Mouse (Mus musculus) limb, embryonic 14.5 days (tissue): ENCODE measurements at regions not wholly inside any gene's neighbourhood (a gene's known extent, or its start where the extent isn't known, plus 50 kb on each side); places are given as distances from the start of the nearest gene placed in this dataset.
A peak's percentile ranks its signal among the peaks of the same experiment; 100 is the strongest.

Experiments
- ATAC-seq: fragments of 200-750 bp; cut with Nextera tagmentation; 2 replicates; pipeline ENCODE4 v1.8.0; 2017; ENCODE audit warnings: low read depth, moderate number of reproducible peaks, moderate TSS enrichment; ENCODE audit not compliant: low FRiP score
- DNase-seq: peaks from one replicate; pipeline ENCODE4 v3.0.0-alpha.2; 2015; ENCODE audit warnings: low spot score
- H3K27ac ChIP-seq: fragments of 300-500 bp; sonication (generic); replicated peaks from 2 replicates; pipeline ENCODE4 v1.5.1; 2014; ENCODE audit warnings: low read depth, mild to moderate bottlenecking, low read length, moderate library complexity, mixed read lengths
- H3K27me3 ChIP-seq: fragments of 300-500 bp; sonication (generic); 2 replicates; pipeline ENCODE4 v1.6.1; 2014; ENCODE audit warnings: low read length, mixed read lengths; ENCODE audit not compliant: control insufficient read depth, insufficient read depth
- H3K36me3 ChIP-seq: fragments of 300-500 bp; sonication (generic); 2 replicates; pipeline ENCODE4 v1.6.1; 2014; ENCODE audit warnings: mild to moderate bottlenecking, low read length, moderate library complexity, mixed read lengths; ENCODE audit not compliant: control insufficient read depth, insufficient read depth
- H3K4me1 ChIP-seq: fragments of 300-500 bp; sonication (generic); 2 replicates; pipeline ENCODE4 v1.6.1; 2014; ENCODE audit warnings: antibody characterized with exemption, low read length, mixed read lengths; ENCODE audit not compliant: control insufficient read depth, insufficient read depth
- H3K4me2 ChIP-seq: fragments of 300-500 bp; sonication (generic); replicated peaks from 2 replicates; pipeline ENCODE4 v1.6.1; 2014; ENCODE audit warnings: low read depth, mild to moderate bottlenecking, low read length, moderate library complexity; ENCODE audit not compliant: severe bottlenecking
- H3K4me3 ChIP-seq: fragments of 300-500 bp; sonication (generic); replicated peaks from 2 replicates; pipeline ENCODE4 v1.5.1; 2014; ENCODE audit warnings: low read length
- H3K9ac ChIP-seq: fragments of 300-500 bp; sonication (generic); 2 replicates; pipeline ENCODE4 v1.6.1; 2014; ENCODE audit warnings: mild to moderate bottlenecking, low read depth, low read length, moderate library complexity; ENCODE audit not compliant: severe bottlenecking
- H3K9me3 ChIP-seq: fragments of 300-500 bp; sonication (generic); 2 replicates; pipeline ENCODE4 v1.6.1; 2016; ENCODE audit warnings: low read length; ENCODE audit not compliant: control insufficient read depth
- POLR2A ChIP-seq: fragments of 200-500 bp; IDR thresholded peaks from 2 replicates; pipeline ENCODE4 v1.8.0; 2012; ENCODE audit warnings: inconsistent platforms, mild to moderate bottlenecking, moderate library complexity, borderline replicate concordance; ENCODE audit not compliant: insufficient read depth, insufficient read length; ENCODE audit errors: extremely low read depth
- WGBS: fragments of 180-500 bp; shearing (Covaris S2); extraction: QIAGEN DNeasy Blood & Tissue Kit; methylation state at CpG from one replicate; pipeline ENCODE4 v1.1.7; 2014; 5-methylcytosine and 5-hydroxymethylcytosine counted together

DNA sequence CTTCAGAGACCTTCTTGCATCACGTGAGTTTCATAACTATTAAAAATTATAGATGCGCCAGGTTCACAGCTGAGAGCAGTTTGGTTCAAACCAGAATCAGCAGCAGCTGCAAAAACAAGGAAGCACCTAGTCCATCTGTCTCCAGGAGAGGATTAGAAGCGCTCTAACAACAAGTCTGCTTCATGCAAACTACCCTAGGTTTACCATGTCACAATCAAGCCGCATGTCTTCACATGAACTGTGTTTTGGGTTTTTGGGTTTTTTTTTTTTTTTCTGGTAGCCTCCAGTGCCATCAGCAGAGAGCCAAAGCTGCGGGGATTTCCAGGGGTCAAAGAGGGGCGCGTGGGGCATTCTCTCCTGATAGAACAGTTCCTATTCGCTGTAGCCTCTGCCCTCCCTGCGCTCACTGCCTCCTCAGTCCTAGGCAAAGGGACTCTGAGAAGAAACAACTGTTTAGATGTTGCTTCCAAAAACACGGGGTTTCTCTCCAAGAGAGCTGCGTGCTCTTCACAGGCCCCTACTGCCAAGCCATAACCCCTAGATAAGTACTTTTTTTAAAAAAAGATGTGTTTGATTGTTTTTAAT is 259.8 kb downstream of the Adamts20 start:
- Histone ChIP-seq H3K4me1 (peaks cover 4% of the 10 kb centered on the region; the same call in 1 of the 2 replicates), H3K4me2 (no peak overlapping the region), H3K4me3 (no peak overlapping the region), H3K27ac (no peak overlapping the region), H3K9ac (no peak overlapping the region), H3K27me3 (no peaks in the 10 kb centered on the region), H3K9me3 (no peaks in the 10 kb centered on the region), H3K36me3 (no peaks in the 10 kb centered on the region)
- 52% methylated on average over 11 of the region's 11 CpGs for WGBS
- no peak for TF ChIP-seq POLR2A
- DNase-seq, result no peak
- ATAC-seq, result no peak

DNA sequence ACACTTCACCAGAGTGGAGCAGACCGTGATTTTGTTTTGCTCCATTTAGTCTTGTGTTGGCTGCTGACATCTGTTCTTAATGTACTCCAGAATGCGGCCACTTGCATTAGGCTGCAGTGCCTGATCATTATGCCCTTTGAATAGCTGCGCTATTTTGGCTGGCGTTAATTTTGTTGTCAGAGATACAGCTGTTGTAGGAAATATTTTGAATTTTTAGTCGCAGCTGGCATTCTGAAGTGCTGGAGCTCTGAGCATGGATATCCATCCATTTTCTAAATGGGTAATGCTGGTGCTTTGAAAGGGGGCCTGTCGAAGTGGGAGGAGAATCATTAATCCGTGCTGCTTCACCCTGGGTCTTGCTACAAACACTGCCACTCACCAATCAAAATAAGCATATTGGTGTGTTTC is 275.1 kb downstream of the Adamts20 start:
- Histone ChIP-seq H3K9me3 (peaks cover 3% of the 10 kb centered on the region; the same call in 1 of the 2 replicates), H3K4me2 (no peak overlapping the region), H3K36me3 (no peaks in the 10 kb centered on the region), H3K4me3 (no peak overlapping the region), H3K27me3 (no peaks in the 10 kb centered on the region), H3K27ac (no peak overlapping the region), H3K9ac (no peak overlapping the region), H3K4me1 (peaks cover 4% of the 10 kb centered on the region)
- peak; percentile 52 for DNase-seq
- TF ChIP-seq POLR2A, result no peak
- 6% methylated on average over 7 of the region's 7 CpGs for WGBS
- ATAC-seq, result peak; percentile 77

DNA sequence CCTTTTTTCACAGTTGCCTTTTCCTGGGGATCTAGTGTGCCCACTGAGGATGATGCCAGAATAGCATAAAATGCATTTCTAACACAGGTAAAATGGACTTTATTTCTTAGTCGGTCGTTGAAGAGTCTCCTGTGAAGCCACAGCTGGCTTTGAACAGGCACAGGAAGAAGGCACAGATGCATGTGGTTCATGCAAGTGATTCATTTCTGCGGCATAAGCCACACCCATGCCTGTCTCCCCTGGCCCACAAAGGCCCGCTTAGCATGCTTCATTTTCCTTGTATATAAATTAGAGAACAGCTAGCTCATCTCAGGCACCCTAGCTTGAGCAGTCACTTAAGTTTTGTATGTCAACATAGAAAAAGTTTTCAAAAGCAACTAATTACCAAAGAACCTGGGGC is 277.6 kb downstream of the Adamts20 start:
- no peak overlapping the region for H3K4me2 ChIP-seq

DNA sequence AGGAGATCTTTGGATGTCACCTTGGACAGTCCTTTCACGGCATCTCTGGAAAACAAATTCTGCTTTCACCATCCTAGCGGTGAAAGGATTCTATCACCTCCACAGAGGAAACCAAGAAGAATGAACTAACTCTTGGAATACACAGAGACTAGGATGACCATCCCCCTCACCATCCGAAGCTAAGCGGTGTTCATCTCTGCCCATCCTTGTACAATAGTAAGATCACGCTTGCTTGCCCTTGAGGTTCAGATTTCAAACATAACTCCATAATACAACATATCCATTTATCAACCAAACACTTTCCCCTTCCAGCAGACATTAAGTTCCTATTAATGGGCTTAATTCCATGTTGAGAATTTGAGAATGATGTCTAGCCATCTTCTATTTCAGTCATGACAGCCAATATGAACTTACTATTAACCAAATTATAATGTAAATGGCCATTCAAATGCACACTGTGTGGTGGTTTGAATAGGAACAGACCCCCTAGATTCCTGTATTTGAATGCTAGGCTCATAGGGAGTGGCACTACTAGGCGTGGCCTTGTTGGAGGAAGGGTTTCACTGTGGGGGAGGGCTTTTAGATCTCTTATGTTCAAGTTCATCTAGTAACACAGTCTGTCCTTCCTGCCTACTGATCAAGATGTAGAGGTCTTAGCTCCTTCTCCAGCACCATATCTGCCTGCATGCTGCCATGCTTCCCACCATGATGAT is 281.4 kb downstream of the Adamts20 start:
- Histone ChIP-seq H3K4me3 (no peak overlapping the region), H3K27me3 (no peaks in the 10 kb centered on the region), H3K4me2 (no peak overlapping the region), H3K4me1 (0 out of 2 replicates have a peak, but pooled peaks cover 6% of the 10 kb centered on the region), H3K36me3 (no peaks in the 10 kb centered on the region), H3K9ac (no peak overlapping the region), H3K27ac (no peak overlapping the region), H3K9me3 (peaks cover 3% of the 10 kb centered on the region; the same call in 1 of the 2 replicates)
- no peak for DNase-seq
- ATAC-seq, result no peak
- WGBS, result 92% methylated on average over 6 of the region's 6 CpGs
- no peak for TF ChIP-seq POLR2A

More for the DNA sequence above, 277.6 kb downstream of the Adamts20 start:
- Histone ChIP-seq H3K4me3 (no peak overlapping the region), H3K27me3 (no peaks in the 10 kb centered on the region), H3K4me1 (peaks cover 4% of the 10 kb centered on the region), H3K9me3 (peaks cover 3% of the 10 kb centered on the region; the same call in 1 of the 2 replicates), H3K9ac (no peak overlapping the region), H3K36me3 (no peaks in the 10 kb centered on the region), H3K27ac (no peak overlapping the region)
- DNase-seq (no peak), ATAC-seq (no peak)
- WGBS, result 58% methylated on average over 4 of the region's 4 CpGs
- no peak for TF ChIP-seq POLR2A

DNA sequence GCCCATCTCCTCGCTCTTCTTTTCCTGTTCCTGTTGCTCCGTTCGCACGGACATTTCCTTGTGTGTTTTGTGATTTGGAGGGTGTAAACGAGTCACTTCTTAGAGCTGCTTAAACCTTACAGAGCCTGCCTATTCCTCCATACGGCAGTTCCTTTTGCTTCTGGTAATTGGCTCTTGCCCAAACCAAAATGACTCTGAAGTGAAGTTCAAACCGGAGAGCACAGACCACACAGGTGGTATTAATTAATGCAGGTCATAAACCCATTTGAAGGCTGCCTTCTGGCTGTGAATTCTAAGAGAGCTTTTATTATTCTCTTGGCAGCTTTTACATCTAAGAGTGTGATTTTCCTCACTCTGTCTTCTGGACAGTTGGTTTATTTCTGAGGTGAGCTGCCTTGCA is 291.1 kb downstream of the Adamts20 start:
- no peak for TF ChIP-seq POLR2A
- ATAC-seq (0 out of 2 replicates have a peak, but pooled peaks have one; percentile 53), DNase-seq (peak; percentile 66)
- no peaks in the 10 kb centered on the region for H3K9me3 ChIP-seq
- no peak overlapping the region; the same call in 1 of the 2 replicates for H3K4me2 ChIP-seq
- peaks cover 16% of the 10 kb centered on the region for H3K4me1 ChIP-seq
- WGBS, result 15% methylated on average over 7 of the region's 7 CpGs
- H3K4me3 ChIP-seq, result no peak overlapping the region
- H3K36me3 ChIP-seq, result no peaks in the 10 kb centered on the region
- H3K27me3 ChIP-seq, result no peaks in the 10 kb centered on the region
- H3K9ac ChIP-seq, result no peak overlapping the region
- H3K27ac ChIP-seq, result no peak overlapping the region
